ENCODE assay signal across 8 mouse cellular contexts in the genomic region with DNA sequence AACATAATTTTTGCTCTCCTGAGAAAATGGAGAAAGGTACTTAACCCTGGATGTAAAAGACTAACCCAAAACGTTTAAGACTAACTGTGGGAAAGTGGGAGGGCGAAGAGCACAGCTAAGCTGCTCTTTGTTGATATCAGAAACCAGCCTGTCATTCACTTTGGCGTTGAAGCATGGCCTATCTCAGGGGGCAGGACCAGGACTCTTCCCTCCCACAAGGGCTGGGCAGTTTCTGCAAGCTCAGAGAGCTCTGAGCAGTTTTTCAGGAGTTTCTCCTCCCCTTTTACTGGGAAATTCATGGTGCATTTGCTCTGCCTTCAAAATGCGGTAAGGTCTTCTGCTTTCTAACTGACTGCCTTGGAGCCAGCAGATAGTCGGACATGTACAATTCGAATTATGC.
DNase-seq lines count a peak whose midpoint lies in the region; ATAC-seq and TF ChIP-seq lines count a peak whose summit lies in the region.

No protein-coding gene starts in this region.

- peak overlapping the region; percentile 65 for H3K9ac ChIP-seq in heart, embryonic 13.5 days
- peak overlapping the region; percentile 49; the same call in 1 of the 2 replicates for H3K9ac ChIP-seq in hindbrain, embryonic 14.5 days
- no peak overlapping the region for H3K9ac ChIP-seq in stomach, postnatal 0 days (ENCODE audit: low read length)

- peaks cover 10% of the 10 kb centered on the region for H3K4me1 ChIP-seq in heart, embryonic 13.5 days
- 0 out of 2 replicates have a peak, but pooled peaks cover 4% of the 10 kb centered on the region for H3K4me1 ChIP-seq in hindbrain, embryonic 14.5 days (replicated peaks; ENCODE audit: control insufficient read depth, insufficient read depth, low read length)
- H3K4me1 ChIP-seq in megakaryocyte, embryonic 14.5 days, result peaks cover 21% of the 10 kb centered on the region
- H3K4me1 ChIP-seq in stomach, postnatal 0 days (replicated peaks; ENCODE audit: control insufficient read depth, insufficient read depth), result no peaks in the 10 kb centered on the region

- H3K36me3 ChIP-seq in heart, embryonic 13.5 days, result no peaks in the 10 kb centered on the region
- no peaks in the 10 kb centered on the region for H3K36me3 ChIP-seq in hindbrain, embryonic 14.5 days (replicated peaks; ENCODE audit: control insufficient read depth, insufficient read depth)
- H3K36me3 ChIP-seq in megakaryocyte, embryonic 14.5 days (replicated peaks; ENCODE audit: low read length), result peaks cover 3% of the 10 kb centered on the region
- no peaks in the 10 kb centered on the region for H3K36me3 ChIP-seq in stomach, postnatal 0 days (ENCODE audit: control insufficient read depth, insufficient read depth, low read length)

- no peak for TF ChIP-seq CTCF in stomach, postnatal 0 days (IDR thresholded peaks at IDR 0.05; ENCODE audit: low read depth)

- H3K9me3 ChIP-seq in heart, embryonic 13.5 days, result no peaks in the 10 kb centered on the region
- no peaks in the 10 kb centered on the region for H3K9me3 ChIP-seq in hindbrain, embryonic 14.5 days (ENCODE audit: control insufficient read depth, low read length)
- no peaks in the 10 kb centered on the region for H3K9me3 ChIP-seq in megakaryocyte, embryonic 14.5 days
- no peaks in the 10 kb centered on the region for H3K9me3 ChIP-seq in stomach, postnatal 0 days (ENCODE audit: control insufficient read depth, low read length)

- WGBS in heart, embryonic 13.5 days, result 7% methylated on average over 6 of the region's 6 CpGs
- 8% methylated on average over 6 of the region's 6 CpGs for WGBS in hindbrain, embryonic 14.5 days
- WGBS in stomach, postnatal 0 days, result 20% methylated on average over 6 of the region's 6 CpGs

- no peak for ATAC-seq in heart, embryonic 13.5 days (ENCODE audit: extremely low read depth, insufficient number of reproducible peaks, low FRiP score, low TSS enrichment)
- peak; percentile 52; the same call in 1 of the 2 replicates for ATAC-seq in hindbrain, embryonic 14.5 days (ENCODE audit: low FRiP score)
- peak; percentile 59; the same call in 1 of the 2 replicates for ATAC-seq in stomach, postnatal 0 days (ENCODE audit: low FRiP score, low TSS enrichment)

- H3K27me3 ChIP-seq in heart, embryonic 13.5 days (replicated peaks), result no peaks in the 10 kb centered on the region
- no peaks in the 10 kb centered on the region for H3K27me3 ChIP-seq in hindbrain, embryonic 14.5 days (ENCODE audit: control insufficient read depth, insufficient read depth, low read length)
- no peaks in the 10 kb centered on the region for H3K27me3 ChIP-seq in megakaryocyte, embryonic 14.5 days (replicated peaks)
- H3K27me3 ChIP-seq in stomach, postnatal 0 days (ENCODE audit: control insufficient read depth, insufficient read depth, low read length), result no peaks in the 10 kb centered on the region

- peak overlapping the region; percentile 86 for H3K4me2 ChIP-seq in heart, embryonic 13.5 days
- peak overlapping the region; percentile 78 for H3K4me2 ChIP-seq in hindbrain, embryonic 14.5 days (replicated peaks)
- no peak overlapping the region for H3K4me2 ChIP-seq in stomach, postnatal 0 days (replicated peaks; ENCODE audit: low read depth)

- peak overlapping the region; percentile 70 for H3K27ac ChIP-seq in heart, embryonic 13.5 days (replicated peaks)
- H3K27ac ChIP-seq in hindbrain, embryonic 14.5 days, result no peak overlapping the region
- H3K27ac ChIP-seq in stomach, postnatal 0 days (replicated peaks), result no peak overlapping the region

- H3K4me3 ChIP-seq in heart, embryonic 13.5 days, result peak overlapping the region; percentile 57
- H3K4me3 ChIP-seq in hindbrain, embryonic 14.5 days (replicated peaks; ENCODE audit: low read length), result peak overlapping the region; percentile 42; the same call in 1 of the 2 replicates
- H3K4me3 ChIP-seq in megakaryocyte, embryonic 14.5 days (replicated peaks), result peak overlapping the region; percentile 72
- no peak overlapping the region for H3K4me3 ChIP-seq in stomach, postnatal 0 days (ENCODE audit: low read depth, low read length)

- no peak for DNase-seq in heart, adult 11 months
- peak; percentile 79 for DNase-seq in embryo, embryonic 11 days
- no peak for DNase-seq in hindbrain, embryonic 14.5 days (ENCODE audit: low spot score)
- DNase-seq in stomach, postnatal 0 days (ENCODE audit: low spot score), result peak; percentile 43
- DNase-seq in ovary, adult 18-20 months (ENCODE audit: low spot score), result no peak
- no peak for DNase-seq in urinary bladder, adult 18-20 months (ENCODE audit: low spot score in 2 of 2)

- no peak for TF ChIP-seq EP300 in stomach, postnatal 0 days (optimal IDR thresholded peaks at IDR 0.05)

Comparison
In these comparisons a context has a peak if more than half of its experiments do, and no peak if none do; other contexts are left out.
1. DNase-seq: peak in embryo, embryonic 11 days (single experiment) and stomach, postnatal 0 days (single experiment); none in heart, adult 11 months (single experiment), hindbrain, embryonic 14.5 days (single experiment), ovary, adult 18-20 months (single experiment) and urinary bladder, adult 18-20 months (0 of 2).